7 mouse cellular contexts compared by ENCODE assay signal in the genomic region with DNA sequence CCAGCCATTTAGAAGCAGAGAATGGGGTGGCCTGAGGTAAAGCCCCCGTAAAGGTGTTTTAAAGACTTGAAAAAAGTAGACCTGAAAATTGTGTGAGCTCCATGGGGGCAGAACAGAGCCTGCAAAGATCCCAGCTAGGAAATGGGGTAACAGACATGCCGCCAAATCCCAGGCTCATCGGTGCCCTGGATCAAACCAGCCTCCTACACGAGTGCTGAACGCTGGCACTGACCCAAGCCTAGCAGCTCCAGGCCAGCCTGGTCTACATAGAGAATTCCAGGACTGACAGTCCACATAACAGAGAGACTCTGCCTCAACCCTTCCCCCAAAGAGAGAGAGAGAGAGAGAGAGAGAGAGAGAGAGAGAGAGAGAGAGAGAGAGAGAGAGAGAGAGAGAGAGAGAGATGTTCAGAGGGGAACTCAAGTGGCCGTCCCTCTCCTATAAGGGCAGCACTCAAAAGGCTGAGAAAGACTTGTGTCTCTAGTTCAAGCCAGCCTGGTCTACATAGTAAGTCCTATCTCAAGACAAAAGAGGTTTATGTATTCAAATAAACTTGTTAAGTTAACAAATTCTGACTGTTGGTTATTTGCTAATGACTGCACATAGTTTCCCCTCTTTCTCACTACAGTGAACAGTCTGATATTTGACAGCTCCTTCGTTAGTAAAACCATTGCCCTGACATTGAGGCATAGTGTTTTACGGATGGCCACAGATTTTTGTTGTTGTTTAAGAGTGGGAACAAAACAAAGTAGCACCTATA. TPM values are rescaled to one million over a fixed set of nuclear protein-coding genes. Genes with fewer than 3 reads are reported as not detected.
DNase-seq lines count a peak whose midpoint lies in the region; ATAC-seq and TF ChIP-seq lines count a peak whose summit lies in the region.

No protein-coding gene starts in this region.

- DNase-seq in lung, postnatal 0 days (ENCODE audit: low spot score), result no peak
- no peak for DNase-seq in lung, adult 2 months
- peak; percentile 21 for DNase-seq in fat pad, adult 2 months (ENCODE audit: extremely low read depth, low read depth, low spot score)
- DNase-seq in limb, embryonic 14.5 days (ENCODE audit: low spot score), result no peak
- no peak for DNase-seq in stomach, postnatal 0 days (ENCODE audit: low spot score)
- no peak for DNase-seq in T-cell, adult 2 months (ENCODE audit: low spot score)
- DNase-seq in B cell, adult 2 months, result no peak

- peak overlapping the region; percentile 76; the same call in 1 of the 2 replicates for H3K4me3 ChIP-seq in lung, postnatal 0 days (ENCODE audit: low read depth, low read length)
- H3K4me3 ChIP-seq in lung, adult 2 months (replicated peaks; ENCODE audit: extremely low read depth, low read depth, low read length), result no peak overlapping the region
- peak overlapping the region; percentile 71 for H3K4me3 ChIP-seq in limb, embryonic 14.5 days (replicated peaks; ENCODE audit: low read length)
- peak overlapping the region; percentile 82 for H3K4me3 ChIP-seq in stomach, postnatal 0 days (ENCODE audit: low read depth, low read length)

- TF ChIP-seq EP300 in lung, postnatal 0 days (IDR thresholded peaks at IDR 0.05), result no peak
- no peak for TF ChIP-seq EP300 in stomach, postnatal 0 days (optimal IDR thresholded peaks at IDR 0.05)

- H3K9ac ChIP-seq in lung, postnatal 0 days (replicated peaks; ENCODE audit: low read depth), result peak overlapping the region; percentile 63; the same call in 1 of the 2 replicates
- H3K9ac ChIP-seq in limb, embryonic 14.5 days (ENCODE audit: low read depth, low read length, severe bottlenecking), result peak overlapping the region; percentile 72
- H3K9ac ChIP-seq in stomach, postnatal 0 days (ENCODE audit: low read length), result peak overlapping the region; percentile 67; the same call in 1 of the 2 replicates

- no peaks in the 10 kb centered on the region for H3K4me1 ChIP-seq in lung, postnatal 0 days (ENCODE audit: insufficient read depth, low read depth, low read length)
- H3K4me1 ChIP-seq in lung, adult 2 months (ENCODE audit: control insufficient read depth, insufficient read depth, low read length), result no peaks in the 10 kb centered on the region
- H3K4me1 ChIP-seq in limb, embryonic 14.5 days (ENCODE audit: control insufficient read depth, insufficient read depth, low read length), result peaks cover 12% of the 10 kb centered on the region
- H3K4me1 ChIP-seq in stomach, postnatal 0 days (replicated peaks; ENCODE audit: control insufficient read depth, insufficient read depth), result no peaks in the 10 kb centered on the region

- H3K27ac ChIP-seq in lung, postnatal 0 days (ENCODE audit: low read length), result no peak overlapping the region
- no peak overlapping the region for H3K27ac ChIP-seq in limb, embryonic 14.5 days (replicated peaks; ENCODE audit: low read depth, low read length)
- no peak overlapping the region for H3K27ac ChIP-seq in stomach, postnatal 0 days (replicated peaks)

- peak overlapping the region; percentile 94 for H3K4me2 ChIP-seq in lung, postnatal 0 days (replicated peaks; ENCODE audit: low read depth, low read length)
- peak overlapping the region; percentile 58 for H3K4me2 ChIP-seq in limb, embryonic 14.5 days (replicated peaks; ENCODE audit: low read depth, low read length, severe bottlenecking)
- peak overlapping the region; percentile 62 for H3K4me2 ChIP-seq in stomach, postnatal 0 days (replicated peaks; ENCODE audit: low read depth)

- TF ChIP-seq CTCF in lung, postnatal 0 days (IDR thresholded peaks at IDR 0.05), result no peak
- no peak for TF ChIP-seq CTCF in lung, adult 2 months (IDR thresholded peaks at IDR 0.05; ENCODE audit: insufficient read depth, low read length)
- TF ChIP-seq CTCF in stomach, postnatal 0 days (IDR thresholded peaks at IDR 0.05; ENCODE audit: low read depth), result no peak

- 41% methylated on average over 8 of the region's 8 CpGs for WGBS in lung, postnatal 0 days
- 64% methylated on average over 8 of the region's 8 CpGs for WGBS in lung, adult 2 months
- 36% methylated on average over 8 of the region's 8 CpGs for WGBS in limb, embryonic 14.5 days
- 44% methylated on average over 8 of the region's 8 CpGs for WGBS in stomach, postnatal 0 days

- no peaks in the 10 kb centered on the region for H3K9me3 ChIP-seq in lung, postnatal 0 days (ENCODE audit: low read length)
- no peaks in the 10 kb centered on the region for H3K9me3 ChIP-seq in limb, embryonic 14.5 days (ENCODE audit: control insufficient read depth, low read length)
- no peaks in the 10 kb centered on the region for H3K9me3 ChIP-seq in stomach, postnatal 0 days (ENCODE audit: control insufficient read depth, low read length)

- no peaks in the 10 kb centered on the region for H3K36me3 ChIP-seq in lung, postnatal 0 days (ENCODE audit: insufficient read depth, low read length)
- peaks cover 10% of the 10 kb centered on the region; the same call in 1 of the 2 replicates for H3K36me3 ChIP-seq in limb, embryonic 14.5 days (ENCODE audit: control insufficient read depth, insufficient read depth, low read length)
- no peaks in the 10 kb centered on the region for H3K36me3 ChIP-seq in stomach, postnatal 0 days (ENCODE audit: control insufficient read depth, insufficient read depth, low read length)

- no peak for TF ChIP-seq POLR2A in lung, adult 2 months (IDR thresholded peaks at IDR 0.05; ENCODE audit: borderline replicate concordance, extremely low read depth, low read depth, low read length)
- TF ChIP-seq POLR2A in limb, embryonic 14.5 days (IDR thresholded peaks at IDR 0.05; ENCODE audit: borderline replicate concordance, extremely low read depth, insufficient read depth, insufficient read length), result no peak

- ATAC-seq in lung, postnatal 0 days, result no peak
- no peak for ATAC-seq in limb, embryonic 14.5 days (ENCODE audit: low FRiP score, low read depth)
- ATAC-seq in stomach, postnatal 0 days (ENCODE audit: low FRiP score, low TSS enrichment), result no peak

- H3K27me3 ChIP-seq in lung, postnatal 0 days (replicated peaks; ENCODE audit: insufficient read depth, low read length), result no peaks in the 10 kb centered on the region
- no peaks in the 10 kb centered on the region for H3K27me3 ChIP-seq in limb, embryonic 14.5 days (ENCODE audit: control insufficient read depth, insufficient read depth, low read length)
- no peaks in the 10 kb centered on the region for H3K27me3 ChIP-seq in stomach, postnatal 0 days (ENCODE audit: control insufficient read depth, insufficient read depth, low read length)

RNA-seq across cellular contexts. Expression of gene Pus7, which starts 1.3 kb away (rescaled TPM):
- 6.3 and 6.7 TPM in 2 replicates for polyA plus RNA-seq in lung, postnatal 0 days (2015; fragmentation: Nextera tagmentation; extraction: Ambion mirVana)
- 2.3 and 3.1 TPM in 2 replicates for polyA plus RNA-seq in lung, adult 2 months (2012; rRNA removed)
- polyA plus RNA-seq in limb, embryonic 14.5 days (2012; rRNA removed), result 24.0 and 28.7 TPM in 2 replicates
- polyA plus RNA-seq in limb, embryonic 14.5 days (2014; fragmentation: Nextera tagmentation; extraction: Ambion mirVana), result 26.3 and 27.0 TPM in 2 replicates
- 13.5 and 13.8 TPM in 2 replicates for polyA plus RNA-seq in stomach, postnatal 0 days (2015; fragmentation: Nextera tagmentation; extraction: Ambion mirVana)

RNA-seq across cellular contexts. Expression of gene Rint1, which starts 5.3 kb away (rescaled TPM):
- 19.7 and 21.3 TPM in 2 replicates for polyA plus RNA-seq in lung, postnatal 0 days (2015; fragmentation: Nextera tagmentation; extraction: Ambion mirVana)
- 7.7 and 10.4 TPM in 2 replicates for polyA plus RNA-seq in lung, adult 2 months (2012; rRNA removed)
- polyA plus RNA-seq in limb, embryonic 14.5 days (2012; rRNA removed), result 31.9 and 35.8 TPM in 2 replicates
- 32.1 and 38.1 TPM in 2 replicates for polyA plus RNA-seq in limb, embryonic 14.5 days (2014; fragmentation: Nextera tagmentation; extraction: Ambion mirVana)
- 28.9 and 30.0 TPM in 2 replicates for polyA plus RNA-seq in stomach, postnatal 0 days (2015; fragmentation: Nextera tagmentation; extraction: Ambion mirVana)
